Mouse (Mus musculus) gastrocnemius, postnatal 10 days (tissue): ENCODE data around the gene Vmn2r13. TPM values are rescaled to one million over a fixed set of nuclear protein-coding genes. Genes with fewer than 3 reads are reported as not detected.
"Not testable (repeated sequence)": the region's sequence is repeated elsewhere in the genome, so short reads cannot be mapped to it uniquely, and the experiment has no call there.

Source experiments
- DNase-seq: peaks from one replicate; pipeline ENCODE4 v3.0.0; 2021; ENCODE audit warnings: mixed read lengths
- long read RNA-seq, 2 experiments: library from polyadenylated mRNA; stranded (forward); transcript quantifications; one replicate each; pipeline ENCODE4 v2.0.0; 2021
- total RNA-seq, 2 experiments: library from RNA; stranded (reverse); gene quantifications; 2 replicates each; pipeline ENCODE4 v1.2.3; 2021

The Vmn2r13 gene
- not detected for total RNA-seq
- long read RNA-seq, experiment 1 = 0 reads
- long read RNA-seq, experiment 2 = 0 reads

DNA sequence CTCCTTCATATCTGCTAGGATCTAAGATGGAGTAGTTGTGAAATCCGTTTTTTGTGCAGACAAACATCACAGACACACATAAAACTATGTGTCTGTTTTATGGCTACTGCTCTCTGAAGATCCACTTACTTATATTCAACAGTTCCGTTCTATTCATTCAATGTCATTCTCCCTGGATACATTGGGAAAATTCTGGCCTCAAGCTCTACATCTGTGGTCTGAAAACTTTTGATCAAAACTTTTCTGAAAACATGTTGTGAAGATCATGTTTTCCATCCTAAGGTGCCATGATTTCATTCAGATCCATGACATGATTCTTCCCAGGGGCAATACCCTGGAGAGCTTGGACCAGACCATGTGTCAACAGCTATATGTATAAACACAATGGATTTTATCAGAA is at the start of gene Vmn2r13:
TSS of gene Vmn2r13 (minus strand) at position 101 of the 400 bp plus-strand sequence.
- not testable (repeated sequence) for DNase-seq

DNA sequence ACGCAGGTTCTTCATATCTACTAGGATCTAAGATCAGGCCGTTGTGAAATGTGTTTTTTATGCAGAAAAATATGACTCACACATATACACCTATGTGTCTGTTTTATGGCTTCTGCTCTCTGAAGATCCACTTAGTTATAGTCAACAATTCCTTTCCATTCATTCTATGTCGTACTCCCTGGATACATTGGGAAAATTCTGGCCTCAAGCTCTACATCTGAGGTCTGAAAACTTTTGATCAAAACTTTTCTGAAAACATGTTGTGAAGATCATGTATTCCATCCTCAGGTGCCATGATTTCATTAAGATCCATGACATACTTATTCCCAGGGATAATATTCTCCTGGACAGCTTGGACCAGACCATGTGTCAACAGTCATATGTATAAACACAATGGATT is 32.6 kb upstream of the Vmn2r13 start, which contains the start of gene Vmn2r14:
TSS of gene Vmn2r14 (minus strand) at position 101 of the 400 bp plus-strand sequence.
- DNase-seq = no peak

DNA sequence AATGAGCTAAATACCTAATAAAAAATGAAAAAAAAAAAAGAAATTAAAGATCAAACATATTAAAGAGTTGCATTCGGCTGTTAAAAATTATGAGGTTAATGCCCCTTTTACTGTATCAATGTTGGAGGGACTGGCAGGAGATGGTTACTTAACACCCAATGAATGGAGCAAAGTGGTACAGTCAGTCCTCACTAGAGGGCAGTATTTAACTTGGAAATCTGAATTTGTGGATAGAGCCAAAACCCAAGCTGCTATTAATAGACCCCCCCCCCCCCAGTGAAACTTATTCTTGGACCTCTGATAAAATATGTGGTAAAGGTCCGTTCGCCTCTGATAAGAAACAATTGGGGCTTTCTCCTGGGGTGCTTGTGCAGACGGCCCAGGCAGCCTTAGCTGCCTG is 25.1 kb downstream of the Vmn2r13 start:
- DNase-seq = not testable (repeated sequence)

DNA sequence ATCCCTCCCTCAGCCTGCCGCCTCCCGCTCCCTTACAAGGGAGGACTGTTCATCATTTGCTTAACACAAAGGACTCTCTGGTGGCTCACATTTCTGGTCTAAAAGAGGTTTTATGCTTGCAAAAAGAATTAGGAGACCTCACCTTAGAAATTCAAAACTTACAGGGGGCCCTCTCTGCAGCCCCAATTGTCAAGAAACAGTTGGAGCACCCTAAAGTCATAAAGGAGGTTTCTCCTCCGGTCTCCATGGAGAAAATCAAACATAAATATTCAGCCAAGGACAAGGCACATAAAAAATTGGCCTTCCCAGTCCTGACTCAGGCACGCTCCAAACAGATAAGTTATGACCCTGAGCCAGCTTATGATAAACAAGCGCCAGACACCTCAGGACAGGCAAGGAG is 31.9 kb downstream of the Vmn2r13 start:
- DNase-seq = no peak

DNA sequence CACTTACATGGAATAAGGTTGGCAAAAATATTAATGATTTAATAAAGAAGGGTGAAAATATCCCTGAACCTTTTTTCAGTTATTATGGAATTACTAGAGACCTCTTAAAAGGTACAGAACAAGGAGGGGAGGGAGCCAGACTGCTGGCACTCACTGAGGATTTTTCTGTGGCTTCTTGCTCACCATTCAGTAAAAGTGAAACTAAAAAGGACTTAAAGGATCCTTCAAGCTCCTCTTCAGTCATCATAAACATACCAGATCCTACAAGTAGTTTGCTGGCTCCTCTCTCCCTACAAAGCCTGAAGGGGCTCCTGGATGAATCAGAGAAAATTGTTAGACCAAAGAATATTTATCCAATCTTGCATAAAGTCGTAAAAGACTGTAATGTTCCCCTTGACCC is 32.4 kb downstream of the Vmn2r13 start:
- not testable (repeated sequence) for DNase-seq

DNA sequence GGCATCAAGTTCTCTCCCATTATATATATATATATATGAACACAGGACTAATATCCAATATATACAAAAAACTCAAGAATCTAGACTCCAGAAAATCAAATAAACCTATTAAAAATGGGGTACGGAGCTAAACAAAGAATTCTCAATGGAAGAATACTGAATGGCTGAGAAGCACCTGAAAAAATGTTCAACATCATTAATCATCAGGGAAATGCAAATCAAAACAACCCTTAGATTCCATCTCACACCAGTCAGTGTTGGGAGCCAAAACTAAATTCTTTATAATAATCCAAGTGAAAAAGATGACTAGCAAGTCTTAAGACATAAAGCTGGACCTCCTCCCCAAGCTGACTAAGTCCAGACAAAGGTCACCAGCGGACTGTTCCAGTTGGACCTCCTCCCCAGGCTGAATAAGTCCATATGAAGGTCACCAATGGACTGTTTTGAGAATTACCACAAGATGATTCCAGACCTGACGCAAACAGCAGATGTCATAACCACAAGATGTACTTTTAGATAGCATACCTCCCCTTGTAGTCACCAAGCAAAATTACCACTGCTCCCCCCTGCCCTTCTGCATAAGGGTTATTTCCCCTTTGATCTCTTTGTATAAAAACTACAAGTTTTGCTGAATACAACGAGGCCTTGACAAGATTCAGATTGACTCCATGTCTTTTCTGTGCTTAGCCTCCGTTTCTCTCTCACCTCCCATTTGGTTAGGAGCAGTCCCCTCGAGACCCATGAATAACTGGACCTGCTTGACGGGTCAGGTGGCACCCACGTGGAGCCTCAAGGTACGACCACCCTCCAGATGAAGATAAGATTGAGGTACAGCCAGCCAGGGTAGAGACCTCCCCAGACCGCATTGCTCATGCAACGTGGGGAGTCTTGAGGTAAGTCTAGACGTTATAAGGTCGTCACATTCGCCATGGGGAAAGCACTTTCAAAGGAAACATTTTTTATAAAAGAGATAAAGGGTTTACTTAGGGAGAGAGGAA is 33.2 kb downstream of the Vmn2r13 start:
- not testable (repeated sequence) for DNase-seq

DNA sequence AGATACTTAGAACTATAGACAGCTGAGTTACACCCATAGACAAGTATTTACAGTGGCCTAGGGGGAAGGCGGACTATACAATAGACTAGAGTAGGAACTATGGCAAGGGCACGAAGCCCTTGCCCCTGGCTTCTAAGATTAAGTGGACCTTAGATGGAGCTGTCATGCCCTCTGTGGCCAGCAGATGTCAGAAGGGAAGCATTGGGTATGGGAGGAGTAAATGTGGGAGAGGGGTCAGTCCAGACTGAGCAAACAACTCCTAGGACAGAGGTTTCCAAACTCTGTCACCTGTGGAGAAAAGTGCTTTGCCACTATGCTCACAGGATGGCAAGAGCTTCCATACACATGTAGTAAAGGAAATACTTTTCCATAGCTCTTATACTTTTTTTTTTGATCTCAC is 52.5 kb downstream of the Vmn2r13 start:
- no peak for DNase-seq

DNA sequence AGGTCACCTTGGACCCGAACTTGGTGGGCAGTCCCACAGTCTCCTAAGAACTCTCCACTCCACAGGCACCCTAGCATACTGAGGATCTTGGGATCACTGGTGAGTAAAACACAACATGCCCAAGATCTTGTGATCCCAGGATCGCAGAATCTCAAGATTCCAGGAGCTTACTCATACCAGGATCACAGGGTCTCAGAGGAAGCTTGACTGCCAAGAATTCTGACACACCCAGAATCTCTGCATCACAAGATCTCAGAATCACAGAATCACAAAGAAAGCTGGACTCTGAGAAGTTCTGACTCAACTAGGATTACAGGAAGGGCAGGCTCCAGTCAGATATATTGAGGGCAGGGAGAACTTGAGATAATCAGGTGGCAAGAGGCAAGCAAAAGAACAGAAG is 55.3 kb downstream of the Vmn2r13 start:
- DNase-seq = no peak

Other genes starting within 250 kb of the Vmn2r13 start
- gene Vmn2r10, start 185.7 kb downstream of the Vmn2r13 start, total RNA-seq = not detected
- not detected for gene Vmn2r11, start 132.6 kb downstream of the Vmn2r13 start, total RNA-seq
- not detected for gene Vmn2r12, start 94.2 kb downstream of the Vmn2r13 start, total RNA-seq
- not detected for gene Vmn2r14, start 32.5 kb upstream of the Vmn2r13 start, total RNA-seq
- not detected for gene Vmn2r15, start 105.4 kb upstream of the Vmn2r13 start, total RNA-seq
- not detected for gene Vmn2r16, start 138.0 kb upstream of the Vmn2r13 start, total RNA-seq
- not detected for gene Vmn2r17, start 227.5 kb upstream of the Vmn2r13 start, total RNA-seq